Mouse (Mus musculus) frontal cortex, postnatal 25 days (tissue): ENCODE measurements around the gene Olfr1110.
"Not testable (repeated sequence)": the region's sequence is repeated elsewhere in the genome, so short reads cannot be mapped to it uniquely, and the experiment has no call there.

ENCODE experiments used
- DNase-seq, 2 experiments: peaks; one replicate each; pipeline ENCODE4 v3.0.0; 2022; ENCODE audit warnings: low spot score in 2 of 2

The Olfr1110 gene

DNA sequence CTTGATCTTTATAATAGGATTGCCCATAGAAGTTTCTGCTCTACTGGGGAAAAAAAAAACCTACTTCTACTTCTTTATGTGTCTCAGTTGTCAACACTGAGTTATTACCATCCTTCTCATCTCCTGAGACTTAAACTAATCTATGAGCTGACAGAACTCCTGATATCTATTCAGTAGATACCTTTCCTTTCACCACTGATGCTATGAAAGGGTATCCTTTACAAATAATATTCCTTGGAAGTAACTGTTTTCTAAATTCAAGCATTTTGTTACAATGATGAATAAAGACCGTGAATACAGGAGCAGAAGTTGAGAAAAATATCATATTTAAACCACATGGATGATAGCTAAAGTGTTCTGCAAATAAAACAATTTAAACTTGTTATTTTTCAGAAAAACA, at the start of gene Olfr1110:
Gene Olfr1110, minus strand, starts transcription at position 101 of the 400 bp plus-strand sequence.
- DNase-seq: no peak

DNA sequence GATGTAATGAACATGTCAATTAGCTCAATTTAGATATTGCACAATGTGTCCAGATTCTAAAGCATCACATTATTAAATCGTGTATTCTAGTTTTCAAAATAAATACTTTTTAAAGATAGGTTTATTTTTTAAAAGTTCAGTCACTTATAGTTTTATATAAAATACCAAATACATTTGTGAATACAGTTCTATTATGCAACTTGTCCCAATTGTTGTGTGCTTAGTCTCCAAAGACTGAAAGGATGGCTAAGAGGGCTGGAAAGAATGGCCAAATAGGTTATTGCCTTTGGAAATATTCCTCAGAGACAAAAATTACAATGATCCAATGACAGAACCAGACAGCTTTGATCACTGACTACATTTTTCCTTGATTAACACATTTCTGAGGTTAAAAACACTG, 47.4 kb upstream of the Olfr1110 start, which contains the start of gene Olfr1112:
Gene Olfr1112, plus strand, starts transcription at position 301 of the 400 bp plus-strand sequence.
- no peak for DNase-seq

DNA sequence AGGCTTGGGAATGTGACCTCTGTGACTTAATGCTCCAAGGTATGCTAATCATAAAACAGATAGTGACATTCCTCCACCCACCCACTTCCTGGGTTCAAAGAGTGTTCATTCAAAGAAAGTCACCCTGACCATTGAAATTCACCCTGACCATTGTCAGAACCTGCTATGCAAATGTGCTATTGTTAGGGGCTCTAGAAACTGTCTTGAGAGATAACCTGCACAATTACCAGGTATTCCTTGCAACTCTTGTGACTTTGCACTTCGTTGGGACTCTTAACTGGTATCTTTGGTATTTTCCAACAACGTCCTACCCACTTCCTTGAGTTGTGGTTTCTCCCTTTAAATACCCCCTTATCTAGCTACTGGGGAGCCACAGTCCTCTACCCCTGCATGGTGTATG, 27.6 kb upstream of the Olfr1110 start:
- not testable (repeated sequence) for DNase-seq

DNA sequence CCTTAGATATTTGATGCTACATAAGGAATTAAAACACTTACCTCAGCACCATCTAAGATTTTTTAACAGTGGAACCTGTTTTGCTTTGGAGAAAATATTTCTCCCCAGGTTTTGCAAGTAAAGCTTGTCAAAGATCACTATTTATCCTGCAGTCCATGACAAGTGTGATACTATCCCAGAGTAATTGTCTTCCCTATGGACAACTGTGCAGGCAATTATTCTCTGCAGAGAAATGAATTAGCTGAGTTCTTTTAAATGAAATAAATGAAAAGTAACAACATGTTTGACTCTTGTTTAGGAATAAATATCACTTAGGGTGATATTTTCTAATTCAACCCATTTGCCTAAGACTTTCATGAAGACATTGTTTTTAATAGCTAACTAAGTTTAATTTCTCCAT, 12.4 kb upstream of the Olfr1110 start, which contains the start of gene Olfr1111:
Gene Olfr1111, minus strand, starts transcription at position 101 of the 400 bp plus-strand sequence.
- DNase-seq: no peak

DNA sequence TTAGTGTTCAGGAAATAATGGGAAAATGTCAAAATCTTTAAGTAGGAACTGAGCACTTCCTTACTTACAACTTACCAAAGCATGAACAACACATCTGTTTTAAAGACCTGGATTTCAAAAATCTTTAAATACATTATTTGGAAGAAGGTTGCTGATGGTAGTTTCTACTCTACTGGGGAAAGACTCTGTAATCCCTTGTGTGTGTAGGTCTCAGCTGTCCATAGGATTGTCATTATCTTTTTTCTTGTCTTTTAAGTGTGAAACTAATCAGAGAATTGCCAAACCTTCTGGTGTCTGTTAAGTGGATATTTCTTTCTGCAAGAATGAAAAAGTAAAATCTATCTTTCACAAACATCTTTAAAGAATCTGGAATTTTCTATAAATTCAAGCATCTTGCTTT, 25.6 kb downstream of the Olfr1110 start, which contains the start of gene Olfr259:
Gene Olfr259, minus strand, starts transcription at position 101 of the 400 bp plus-strand sequence.
- no peak for DNase-seq

DNA sequence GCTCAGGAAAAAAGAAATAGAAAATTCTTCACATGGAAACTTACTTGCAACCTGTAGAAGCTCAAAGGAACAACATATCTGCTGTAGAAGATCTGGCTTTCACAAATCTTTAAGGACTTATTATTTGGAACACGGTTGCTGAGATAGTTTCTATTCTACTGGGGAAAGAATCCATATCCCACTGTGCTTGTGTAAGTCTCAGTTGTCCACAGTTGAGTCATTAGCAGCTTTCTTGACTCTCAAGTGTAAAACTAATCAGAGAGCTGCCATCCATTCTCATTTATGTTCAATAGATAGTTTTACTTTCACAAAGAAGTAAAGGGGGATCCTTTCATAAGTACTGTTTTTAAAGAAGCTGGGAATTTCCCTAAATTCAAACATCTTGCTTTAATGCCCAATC, 44.2 kb downstream of the Olfr1110 start, which contains the start of gene Olfr1109:
Gene Olfr1109, minus strand, starts transcription at position 101 of the 400 bp plus-strand sequence.
- no peak for DNase-seq
